Mouse (Mus musculus) testis, adult 2 months (tissue): ENCODE measurements at regions not wholly inside any gene's neighbourhood (a gene's known extent, or its start where the extent isn't known, plus 50 kb on each side); places are given as distances from the start of the nearest gene placed in this dataset.

ENCODE experiments used
- H3K27ac ChIP-seq: fragments of 200-500 bp; 2 replicates; pipeline ENCODE4 v1.5.1; 2012; ENCODE audit warnings: low read depth, low read length; ENCODE audit not compliant: control insufficient read depth, insufficient read depth
- H3K27me3 ChIP-seq: fragments of 200-500 bp; 2 replicates; pipeline ENCODE4 v1.6.1; 2012; ENCODE audit warnings: mild to moderate bottlenecking, low read length, moderate library complexity; ENCODE audit not compliant: control insufficient read depth, insufficient read depth
- H3K36me3 ChIP-seq: fragments of 200-500 bp; 2 replicates; pipeline ENCODE4 v1.6.1; 2012; ENCODE audit warnings: mild to moderate bottlenecking, low read length; ENCODE audit not compliant: control insufficient read depth, insufficient read depth
- H3K4me1 ChIP-seq: fragments of 200-500 bp; 2 replicates; pipeline ENCODE4 v1.6.1; 2012; ENCODE audit warnings: low read length; ENCODE audit not compliant: control insufficient read depth, insufficient read depth
- H3K4me3 ChIP-seq: fragments of 200-500 bp; 2 replicates; pipeline ENCODE4 v1.5.1; 2012; ENCODE audit warnings: low read depth, mild to moderate bottlenecking, low read length, moderate library complexity, mixed read lengths; ENCODE audit not compliant: control insufficient read depth
- CTCF ChIP-seq: fragments of 200-500 bp; IDR thresholded peaks from 2 replicates; pipeline ENCODE4 v1.5.1; 2012; ENCODE audit warnings: low read depth, mild to moderate bottlenecking, inconsistent platforms, low read length, moderate library complexity; ENCODE audit not compliant: control insufficient read depth, insufficient read depth, insufficient replicate concordance
- POLR2A ChIP-seq: fragments of 200-500 bp; IDR thresholded peaks from 2 replicates; pipeline ENCODE4 v1.6.1; 2012; ENCODE audit warnings: low read depth, mild to moderate bottlenecking, inconsistent platforms, low read length, moderate library complexity; ENCODE audit not compliant: control insufficient read depth

DNA sequence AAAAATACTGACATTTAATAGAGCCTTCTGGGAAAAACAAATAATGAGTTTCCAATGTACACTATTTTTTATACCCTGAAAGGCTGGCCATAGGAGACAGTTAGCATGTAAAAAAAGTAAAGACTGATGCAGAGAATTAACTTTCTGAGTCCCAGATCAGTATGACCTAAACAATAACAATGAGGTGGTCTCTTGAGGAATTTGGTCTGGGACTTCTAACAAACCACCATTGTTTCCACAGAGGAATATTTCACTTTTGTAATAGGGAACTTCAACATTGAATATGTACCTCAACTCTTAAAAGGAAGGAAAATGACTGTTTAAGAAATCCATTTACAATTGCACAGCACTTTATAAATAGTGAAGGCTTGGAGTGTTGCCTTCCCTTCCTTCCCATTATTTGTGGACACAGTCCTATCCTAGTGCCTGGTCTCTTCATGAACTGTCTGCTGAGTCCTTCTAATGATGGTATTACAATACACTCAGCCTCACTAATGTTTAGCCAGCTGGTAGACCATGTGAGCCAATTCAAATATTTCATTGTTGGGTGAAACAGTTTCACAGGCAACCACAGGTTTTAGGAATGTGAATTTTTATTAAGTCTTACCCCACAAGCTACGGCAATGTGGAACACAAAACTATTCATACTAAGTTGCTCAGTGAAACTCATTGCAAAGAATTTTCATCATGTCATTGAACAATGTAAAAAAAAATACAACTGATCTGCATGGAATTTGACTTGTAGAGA lies 358.7 kb downstream of the Atp6ap1l start:
- H3K27ac ChIP-seq: no peak overlapping the region
- no peak overlapping the region for H3K4me3 ChIP-seq
- no peak for TF ChIP-seq CTCF
- no peak for TF ChIP-seq POLR2A
- H3K27me3 ChIP-seq: no peaks in the 10 kb centered on the region
- H3K36me3 ChIP-seq: no peaks in the 10 kb centered on the region
- no peaks in the 10 kb centered on the region for H3K4me1 ChIP-seq

DNA sequence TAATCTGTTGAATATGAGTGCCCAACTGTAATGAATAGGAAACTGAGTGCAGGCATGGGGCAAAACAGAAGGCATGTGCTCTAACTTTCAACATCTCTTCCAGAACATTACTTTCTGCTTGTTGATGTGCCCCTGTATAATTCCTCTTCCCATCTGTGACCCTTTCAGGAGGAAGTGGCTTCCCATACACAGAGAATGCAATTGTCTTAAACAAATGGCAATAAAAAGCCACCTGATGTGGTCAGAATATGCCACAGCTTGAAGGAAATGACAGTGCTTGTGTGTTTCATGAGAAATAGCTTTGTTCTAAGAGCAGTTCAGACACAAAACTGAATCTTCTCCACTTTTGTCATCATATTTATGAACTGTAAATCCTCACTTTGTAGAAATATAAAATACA lies 359.3 kb downstream of the Atp6ap1l start:
- no peaks in the 10 kb centered on the region for H3K27me3 ChIP-seq
- no peaks in the 10 kb centered on the region for H3K4me1 ChIP-seq
- TF ChIP-seq POLR2A: no peak
- no peak for TF ChIP-seq CTCF
- no peak overlapping the region for H3K27ac ChIP-seq
- no peaks in the 10 kb centered on the region for H3K36me3 ChIP-seq
- no peak overlapping the region for H3K4me3 ChIP-seq

DNA sequence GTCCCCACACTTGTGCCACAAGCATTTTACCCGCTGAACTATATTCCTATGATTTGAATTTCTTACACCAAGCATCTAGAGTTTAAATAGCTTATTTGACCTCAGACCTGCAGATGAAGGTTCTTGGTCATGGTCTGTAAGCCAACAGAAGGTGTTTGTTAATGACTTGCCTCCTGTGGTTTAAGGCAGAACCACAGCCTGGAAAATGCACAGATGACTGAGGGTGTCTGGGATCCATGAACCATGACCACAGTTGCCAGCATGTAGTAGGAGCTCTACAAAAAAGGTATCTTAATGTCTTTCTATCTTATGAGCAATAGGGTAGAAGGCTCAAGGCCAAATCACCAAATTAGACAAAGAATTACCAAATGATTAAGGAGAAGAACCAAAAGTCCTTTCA lies 367.6 kb downstream of the Atp6ap1l start:
- Histone ChIP-seq H3K36me3 (no peaks in the 10 kb centered on the region), H3K4me1 (no peaks in the 10 kb centered on the region), H3K27ac (no peak overlapping the region), H3K4me3 (no peak overlapping the region), H3K27me3 (no peaks in the 10 kb centered on the region)
- TF ChIP-seq POLR2A (no peak), CTCF (no peak)

DNA sequence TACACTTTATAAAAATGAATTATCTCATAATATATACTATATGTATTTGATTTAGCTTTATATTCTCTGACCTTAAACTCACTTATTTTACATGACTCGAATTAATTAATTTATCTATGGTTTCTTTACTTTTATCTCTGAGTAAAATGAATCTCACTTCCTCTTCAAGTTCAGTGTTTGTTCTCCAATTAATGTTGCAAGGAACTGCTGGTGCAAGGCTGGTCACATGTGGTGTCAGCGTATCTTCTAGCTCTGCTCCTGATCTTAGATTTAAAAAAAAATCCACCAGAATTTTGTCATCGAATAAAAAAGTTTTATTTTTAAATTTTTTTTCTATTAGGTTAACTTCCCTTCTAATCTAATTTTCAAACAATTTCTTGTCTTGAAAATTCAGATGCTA lies 378.2 kb downstream of the Atp6ap1l start:
- no peaks in the 10 kb centered on the region for H3K4me1 ChIP-seq

DNA sequence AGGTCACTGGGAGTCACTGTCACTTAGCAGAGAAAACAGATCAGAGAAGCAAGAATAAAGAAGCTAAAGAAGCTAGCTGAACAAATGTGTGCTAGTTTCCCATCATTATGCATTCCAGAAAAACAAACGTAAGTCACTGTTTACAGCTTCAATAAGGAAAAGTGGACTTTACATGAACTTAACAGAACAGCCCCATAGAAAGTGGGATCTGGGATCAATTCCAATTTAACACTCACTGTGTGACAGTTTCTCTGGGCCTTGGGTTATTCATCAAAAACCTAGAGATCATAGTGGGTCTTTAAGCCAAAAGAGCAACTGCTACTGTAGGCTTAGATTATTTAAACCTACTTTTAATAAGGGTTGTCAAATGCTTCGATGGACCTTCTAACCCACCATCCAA lies 379.4 kb downstream of the Atp6ap1l start:
- H3K4me3 ChIP-seq: no peak overlapping the region
- H3K36me3 ChIP-seq: no peaks in the 10 kb centered on the region
- H3K4me1 ChIP-seq: no peaks in the 10 kb centered on the region
- TF ChIP-seq CTCF: no peak
- no peak for TF ChIP-seq POLR2A
- H3K27ac ChIP-seq: no peak overlapping the region
- H3K27me3 ChIP-seq: no peaks in the 10 kb centered on the region

More for the DNA sequence above, 378.2 kb downstream of the Atp6ap1l start:
- no peaks in the 10 kb centered on the region for H3K36me3 ChIP-seq
- H3K27ac ChIP-seq: no peak overlapping the region
- H3K4me3 ChIP-seq: no peak overlapping the region
- no peaks in the 10 kb centered on the region for H3K27me3 ChIP-seq
- TF ChIP-seq CTCF (no peak), POLR2A (no peak)

DNA sequence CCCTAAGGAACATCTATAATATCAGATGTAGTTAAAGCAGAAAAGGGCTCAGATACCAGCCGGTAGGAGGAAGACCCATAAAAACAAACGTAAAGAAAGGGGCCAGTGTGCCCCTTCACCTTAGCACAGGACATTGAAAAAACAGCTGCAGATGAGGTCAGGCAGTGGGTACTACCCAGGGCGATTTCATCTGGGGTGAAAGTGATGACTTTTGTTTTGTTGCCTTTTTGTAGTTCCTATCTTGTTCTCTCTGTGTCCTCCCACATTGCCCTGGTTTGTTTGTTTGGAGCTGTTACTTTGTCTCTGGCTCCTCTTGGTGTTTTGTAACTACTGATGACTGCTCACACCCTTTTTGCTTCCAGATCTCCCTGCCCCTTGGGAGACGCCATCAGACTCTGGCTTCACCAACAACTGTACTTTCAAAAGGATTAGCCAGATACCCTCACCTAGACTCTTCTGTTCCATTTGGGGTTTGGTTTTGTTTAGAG lies 383.4 kb downstream of the Atp6ap1l start:
- Histone ChIP-seq H3K4me3 (no peak overlapping the region), H3K4me1 (no peaks in the 10 kb centered on the region), H3K27me3 (no peaks in the 10 kb centered on the region), H3K36me3 (no peaks in the 10 kb centered on the region), H3K27ac (no peak overlapping the region)
- TF ChIP-seq POLR2A: no peak
- no peak for TF ChIP-seq CTCF

DNA sequence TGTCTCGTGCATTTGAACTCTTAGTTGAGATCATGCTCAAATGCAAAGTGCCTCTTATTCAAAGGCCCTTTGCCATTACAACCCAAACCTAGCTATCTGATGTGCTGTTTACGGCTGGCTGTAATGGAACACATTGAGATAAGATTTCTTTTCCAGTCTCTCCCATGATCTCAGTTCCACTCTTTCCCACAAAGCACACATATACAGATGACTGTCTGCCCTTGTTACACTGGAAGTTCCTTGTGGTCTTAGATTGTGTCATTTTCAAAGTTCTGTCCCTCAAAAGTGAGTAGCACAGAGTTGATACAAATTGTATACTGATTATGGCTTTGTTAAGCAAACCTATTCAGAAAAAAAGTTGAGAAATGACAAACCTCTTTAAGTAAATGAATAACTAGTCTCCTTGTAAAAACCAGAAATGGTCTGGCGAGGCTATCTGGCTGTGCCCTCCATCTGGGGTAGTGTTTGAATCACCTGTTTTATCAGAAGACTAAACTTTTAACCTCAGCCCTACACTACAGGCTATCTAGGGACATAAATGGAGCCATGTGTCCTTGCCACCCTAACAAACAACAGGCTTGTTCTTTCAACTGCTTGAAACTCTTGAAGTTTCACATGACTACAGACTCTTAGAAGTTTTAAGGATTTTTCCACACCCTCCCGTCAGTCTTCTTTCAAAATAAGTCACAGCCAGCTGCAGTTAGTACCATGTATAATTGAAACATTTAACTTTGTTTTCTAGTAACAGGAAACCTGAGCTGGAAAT lies 384.0 kb downstream of the Atp6ap1l start:
- Histone ChIP-seq H3K27me3 (no peaks in the 10 kb centered on the region), H3K4me1 (no peaks in the 10 kb centered on the region), H3K27ac (no peak overlapping the region), H3K4me3 (no peak overlapping the region), H3K36me3 (no peaks in the 10 kb centered on the region)
- TF ChIP-seq CTCF: no peak
- TF ChIP-seq POLR2A: no peak
